Mouse (Mus musculus) MEL (cell line): ENCODE results near the gene Tia1.

Source experiments
- CHD1 ChIP-seq: IDR thresholded peaks from 2 replicates; pipeline ENCODE4 v1.6.1; 2012; ENCODE audit warnings: low read depth, mild to moderate bottlenecking, inconsistent platforms, low read length, improper control_type of control experiment
- CHD2 ChIP-seq: IDR thresholded peaks from 2 replicates; pipeline ENCODE4 v1.6.1; 2011; ENCODE audit warnings: low read length, improper control_type of control experiment
- CTCF ChIP-seq, 3 experiments: IDR thresholded peaks in 2 of 3; conservative IDR thresholded peaks in 1 of 3; 2 replicates each; pipeline ENCODE4 v1.5.1; 2011 to 2012; ENCODE audit warnings: low read length in 3 of 3, low read depth in 2 of 3, mild to moderate bottlenecking in 2 of 3, improper control_type of control experiment in 1 of 3, inconsistent platforms in 1 of 3, mixed read lengths in 1 of 3, moderate library complexity in 1 of 3; ENCODE audit not compliant: control insufficient read depth in 1 of 3, insufficient read depth in 1 of 3, poor library complexity in 1 of 3, severe bottlenecking in 1 of 3
- ELF1 ChIP-seq: IDR thresholded peaks from 2 replicates; pipeline ENCODE4 v1.6.1; 2014; ENCODE audit warnings: low read depth, mild to moderate bottlenecking, inconsistent platforms, low read length, improper control_type of control experiment, moderate library complexity
- EP300 ChIP-seq, 2 experiments: IDR thresholded peaks; 2 replicates each; pipeline ENCODE4 v1.6.1; 2011; ENCODE audit warnings: improper control_type of control experiment in 2 of 2, low read length in 2 of 2, low read depth in 1 of 2, mild to moderate bottlenecking in 1 of 2
- GATA1 ChIP-seq: IDR thresholded peaks from 2 replicates; pipeline ENCODE4 v1.6.1; 2011; ENCODE audit warnings: low read depth, low read length, improper control_type of control experiment
- MAX ChIP-seq: IDR thresholded peaks from 2 replicates; pipeline ENCODE4 v1.6.1; 2011; ENCODE audit warnings: low read length, improper control_type of control experiment
- MEF2A ChIP-seq: IDR thresholded peaks from 2 replicates; pipeline ENCODE4 v1.6.1; 2014; ENCODE audit warnings: low read depth, mild to moderate bottlenecking, inconsistent platforms, low read length, improper control_type of control experiment; ENCODE audit not compliant: poor library complexity, insufficient replicate concordance, severe bottlenecking; ENCODE audit errors: extremely low read depth
- MYC ChIP-seq: IDR thresholded peaks from 2 replicates; pipeline ENCODE4 v1.6.1; 2011; ENCODE audit warnings: low read depth, mild to moderate bottlenecking, low read length, improper control_type of control experiment, moderate library complexity
- POLR2A ChIP-seq, 2 experiments: IDR thresholded peaks; 2 replicates each; pipeline ENCODE4 v1.6.1; 2011 to 2012; ENCODE audit warnings: low read length in 2 of 2, mild to moderate bottlenecking in 2 of 2, control low read depth in 1 of 2, improper control_type of control experiment in 1 of 2, low read depth in 1 of 2, moderate library complexity in 1 of 2; ENCODE audit not compliant: control insufficient read depth in 1 of 2, insufficient read depth in 1 of 2, poor library complexity in 1 of 2
- POLR2AphosphoS2 ChIP-seq: IDR thresholded peaks from 2 replicates; pipeline ENCODE4 v1.6.1; 2011; ENCODE audit warnings: low read length, improper control_type of control experiment
- UBTF ChIP-seq: IDR thresholded peaks from 2 replicates; pipeline ENCODE4 v1.6.1; 2012; ENCODE audit warnings: low read depth, mild to moderate bottlenecking, inconsistent platforms, low read length, improper control_type of control experiment, moderate library complexity, borderline replicate concordance; ENCODE audit not compliant: insufficient read depth
- USF2 ChIP-seq, 2 experiments: IDR thresholded peaks; 2 replicates each; pipeline ENCODE4 v1.6.1; 2011 to 2012; ENCODE audit warnings: improper control_type of control experiment in 2 of 2, low read length in 2 of 2, borderline replicate concordance in 1 of 2, inconsistent platforms in 1 of 2, low read depth in 1 of 2, mild to moderate bottlenecking in 1 of 2; ENCODE audit not compliant: insufficient read depth in 1 of 2
- ZC3H11A ChIP-seq: IDR thresholded peaks from 2 replicates; pipeline ENCODE4 v1.6.1; 2012; ENCODE audit warnings: low read depth, mild to moderate bottlenecking, inconsistent platforms, low read length, improper control_type of control experiment

DNA sequence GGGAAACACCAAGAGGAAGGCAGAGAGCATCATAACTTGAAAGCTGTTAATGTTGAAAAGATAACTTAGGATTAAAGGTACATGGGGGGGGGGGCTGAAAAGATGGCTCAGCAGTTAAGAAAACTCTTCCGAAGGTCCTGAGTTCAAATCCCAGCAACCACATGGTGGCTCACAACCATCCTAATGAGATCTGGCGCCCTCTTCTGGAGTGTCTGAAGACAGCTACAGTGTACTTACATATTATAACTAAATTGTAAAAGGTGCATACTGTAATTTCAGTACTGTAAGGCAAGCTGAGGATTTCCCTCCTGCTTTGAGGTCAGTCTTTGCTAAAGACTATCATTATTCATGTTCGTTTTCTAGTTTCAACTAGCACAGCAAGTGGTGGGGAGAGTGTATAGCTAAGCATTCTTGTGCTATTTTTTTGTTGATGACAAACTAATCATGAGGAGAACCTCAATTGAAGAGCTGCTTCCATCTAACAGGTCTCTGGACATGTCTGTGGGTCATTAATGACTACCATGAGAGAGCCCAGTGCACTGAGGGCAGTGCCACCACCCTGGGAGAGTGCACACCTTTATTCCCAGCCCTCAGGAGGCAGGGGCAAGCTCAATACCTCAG is 33.8 kb upstream of the Tia1 start:
- no peak for TF ChIP-seq POLR2A (IDR thresholded peaks at IDR 0.05; ENCODE audit: control insufficient read depth in 1 of 2, insufficient read depth in 1 of 2, low read depth in 1 of 2, low read length in 2 of 2, poor library complexity in 1 of 2)
- no peak for TF ChIP-seq GATA1
- peak; percentile 16 to 56 (median 45); a peak in 5 of 6 replicates for TF ChIP-seq CTCF (IDR thresholded peaks at IDR 0.05 in 2 of 3, conservative IDR thresholded peaks at IDR 0.05 in 1 of 3; ENCODE audit: control insufficient read depth in 1 of 3, insufficient read depth in 1 of 3, low read depth in 2 of 3, low read length in 3 of 3, poor library complexity in 1 of 3, severe bottlenecking in 1 of 3)
- TF ChIP-seq UBTF = no peak
- TF ChIP-seq CHD1 = no peak
- no peak for TF ChIP-seq POLR2AphosphoS2
- peak; percentile 79 for TF ChIP-seq MYC
- TF ChIP-seq ZC3H11A = no peak
- no peak for TF ChIP-seq EP300 (IDR thresholded peaks at IDR 0.05; ENCODE audit: low read depth in 1 of 2, low read length in 2 of 2)
- no peak for TF ChIP-seq MAX
- TF ChIP-seq MEF2A = no peak
- TF ChIP-seq USF2 (IDR thresholded peaks at IDR 0.05; ENCODE audit: borderline replicate concordance in 1 of 2, insufficient read depth in 1 of 2, low read depth in 1 of 2, low read length in 2 of 2) = no peak
- no peak for TF ChIP-seq ELF1
- TF ChIP-seq CHD2 = no peak
